Mouse (Mus musculus): ENCODE data around the gene Hba-a2. TPM values are rescaled to one million over a fixed set of nuclear protein-coding genes. Genes with fewer than 3 reads are reported as not detected.
A peak's percentile ranks its signal among the peaks of the same experiment; 100 is the strongest.
"Not testable (repeated sequence)": the region's sequence is repeated elsewhere in the genome, so short reads cannot be mapped to it uniquely, and the experiment has no call there.

The Hba-a2 gene
- total RNA-seq, 4 experiments from 2014 or later, result 528 to 1,532 (median 627) TPM

DNA sequence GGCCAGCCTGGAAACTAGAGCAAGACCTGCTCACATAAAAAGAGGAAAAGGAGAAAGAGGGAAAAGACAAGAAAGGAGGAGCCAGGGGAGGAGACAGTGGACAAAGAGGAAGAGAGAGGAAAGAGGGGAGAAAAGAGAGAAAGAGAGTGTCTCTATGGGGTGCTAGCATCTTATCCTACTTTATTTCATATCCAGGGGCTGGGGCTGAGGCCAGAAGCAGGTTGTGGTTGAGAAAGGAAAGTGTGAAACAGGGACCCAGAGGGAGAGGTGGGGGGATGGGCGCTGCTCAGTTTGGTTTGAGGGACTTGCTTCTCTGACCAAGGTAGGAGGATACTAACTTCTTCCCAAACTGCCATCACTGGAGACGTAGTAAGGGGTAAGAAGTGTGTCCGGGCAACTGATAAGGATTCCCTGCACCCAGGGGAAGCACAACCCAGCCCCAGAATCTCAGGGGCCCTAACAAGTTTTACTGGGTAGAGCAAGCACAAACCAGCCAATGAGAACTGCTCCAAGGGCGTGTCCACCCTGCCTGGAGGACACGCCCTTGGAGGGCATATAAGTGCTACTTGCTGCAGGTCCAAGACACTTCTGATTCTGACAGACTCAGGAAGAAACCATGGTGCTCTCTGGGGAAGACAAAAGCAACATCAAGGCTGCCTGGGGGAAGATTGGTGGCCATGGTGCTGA is 13.1 kb upstream of the Hba-a2 start, which contains the start of gene Hba-a1:
Gene Hba-a1, plus strand, starts transcription at position 421 of the 687 bp plus-strand sequence.
- not testable (repeated sequence) for DNase-seq

DNA sequence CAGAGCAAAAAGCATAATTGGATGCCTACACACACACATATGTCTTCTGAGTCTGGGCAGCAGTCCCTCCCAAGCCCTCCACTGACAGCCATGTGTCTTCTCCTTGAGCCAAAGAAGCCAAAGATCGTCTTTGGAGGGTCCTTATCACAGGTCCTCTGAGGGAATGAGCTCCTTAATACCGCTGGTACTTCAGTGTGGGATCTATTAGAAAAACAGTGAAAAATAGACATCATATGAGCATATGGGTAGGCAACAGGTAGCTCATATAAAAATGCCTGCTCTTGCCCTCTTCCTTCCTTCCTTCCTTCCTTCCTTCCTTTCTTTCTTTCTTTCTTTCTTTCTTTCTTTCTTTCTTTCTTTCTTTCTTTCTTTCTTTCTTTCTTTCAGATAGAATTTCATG is 11.7 kb upstream of the Hba-a2 start:
- DNase-seq, result not testable (repeated sequence)

DNA sequence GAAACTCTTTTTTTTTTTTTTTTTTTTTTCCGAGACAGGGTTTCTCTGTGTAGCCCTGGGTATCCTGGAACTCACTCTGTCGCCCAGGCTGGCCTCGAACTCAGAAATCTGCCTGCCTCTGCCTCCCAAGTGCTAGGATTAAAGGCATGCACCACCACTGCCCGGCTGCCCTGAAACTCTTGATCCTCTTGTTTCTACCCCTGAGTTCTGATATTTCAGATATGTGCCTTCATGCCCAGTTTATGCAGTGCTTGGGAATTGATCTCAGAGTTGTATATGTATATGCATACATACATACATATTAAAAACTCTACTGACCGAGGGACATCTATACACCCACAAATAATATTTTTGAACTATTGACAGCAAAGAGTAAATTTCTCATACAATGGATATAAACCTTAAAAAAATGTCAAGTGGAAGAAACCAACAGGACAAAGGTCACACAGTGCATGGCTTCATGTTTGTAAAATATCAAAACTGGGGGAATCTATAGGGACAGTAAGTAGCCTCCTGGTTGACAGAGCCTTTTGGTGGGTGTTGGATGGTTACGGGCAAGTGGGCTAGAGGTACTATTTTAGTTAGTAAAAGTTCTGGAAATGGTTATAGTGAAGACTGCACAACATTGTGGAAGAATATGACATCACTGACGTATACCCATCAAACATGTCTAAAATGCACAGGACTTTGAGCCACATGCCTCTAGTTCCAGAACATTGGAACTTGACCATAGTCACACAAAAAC is 11.1 kb upstream of the Hba-a2 start:
- no peak for DNase-seq

DNA sequence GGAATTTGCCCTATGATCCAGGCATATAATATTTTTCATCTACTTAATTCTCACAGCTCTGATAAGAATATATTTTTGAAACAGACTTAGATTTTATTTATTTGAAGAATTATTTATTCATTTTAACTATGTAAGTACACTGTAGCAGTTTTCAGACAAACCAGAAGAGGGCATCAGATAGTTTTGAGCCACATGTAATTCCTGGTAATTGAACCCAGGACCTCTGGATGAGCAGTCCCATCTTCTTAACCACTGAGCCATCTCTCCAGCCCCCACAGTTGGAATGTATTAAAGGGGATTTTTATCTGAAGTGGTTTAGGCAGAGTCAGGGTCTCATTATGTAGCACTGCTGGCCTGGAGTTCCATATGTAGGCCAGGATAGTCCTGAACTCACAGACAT is 10.4 kb upstream of the Hba-a2 start:
- DNase-seq, result not testable (repeated sequence)

DNA sequence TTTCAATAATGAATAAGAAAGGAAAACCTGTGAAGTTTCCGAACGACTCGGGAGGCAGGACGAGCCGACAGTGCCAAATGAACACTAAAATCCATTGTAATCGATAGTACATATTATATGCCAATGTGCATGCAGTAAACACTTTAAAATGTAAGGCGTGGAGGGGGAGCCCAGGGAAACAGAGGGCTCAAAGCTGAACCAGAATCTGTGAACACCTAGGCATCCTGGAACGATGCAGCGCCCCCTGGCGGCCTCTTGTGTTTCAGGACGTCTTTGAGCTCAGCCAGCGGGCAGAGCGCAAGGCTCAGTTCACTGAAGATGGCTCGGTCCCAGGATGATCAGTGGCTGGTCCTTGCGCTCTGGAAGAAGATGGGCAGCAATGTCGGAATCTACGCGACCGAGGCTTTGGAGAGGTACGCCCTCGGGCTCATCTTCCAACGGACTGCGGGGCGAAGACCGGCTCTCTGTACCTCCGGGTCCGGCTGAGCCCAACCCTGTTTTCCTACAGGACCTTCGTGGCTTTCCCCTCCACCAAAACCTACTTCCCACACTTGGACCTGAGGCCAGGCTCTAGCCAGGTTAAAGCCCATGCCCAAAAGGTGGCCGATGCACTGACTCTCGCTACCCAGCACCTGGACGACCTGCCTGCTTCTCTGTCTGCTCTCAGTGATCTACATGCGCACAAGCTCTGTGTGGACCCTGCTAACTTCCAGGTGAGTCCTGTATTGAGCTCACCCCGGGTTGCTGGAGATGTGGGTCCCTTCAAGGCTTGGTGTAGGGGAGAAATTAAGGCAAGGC is 9.4 kb upstream of the Hba-a2 start, which contains the start of gene Hbq1b:
Gene Hbq1b, plus strand, starts transcription at position 271 of the 798 bp plus-strand sequence.
- DNase-seq, result peak; percentile 45

DNA sequence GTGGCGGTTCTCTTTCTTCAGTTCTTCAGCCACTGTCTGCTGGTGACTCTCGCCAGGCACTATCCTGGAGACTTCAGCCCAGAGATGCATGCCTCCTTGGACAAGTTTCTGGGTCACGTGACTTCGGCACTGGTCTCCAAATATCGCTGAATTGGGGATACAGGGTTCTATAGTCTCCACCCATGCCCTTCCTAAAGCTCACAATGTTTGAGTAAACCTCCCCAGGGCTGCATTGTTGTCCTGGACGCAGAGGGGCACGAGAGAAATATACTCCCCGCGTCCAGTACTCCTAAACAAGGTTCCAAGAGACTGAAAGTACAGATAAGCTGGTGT is 8.8 kb upstream of the Hba-a2 start:
- DNase-seq, result no peak

DNA sequence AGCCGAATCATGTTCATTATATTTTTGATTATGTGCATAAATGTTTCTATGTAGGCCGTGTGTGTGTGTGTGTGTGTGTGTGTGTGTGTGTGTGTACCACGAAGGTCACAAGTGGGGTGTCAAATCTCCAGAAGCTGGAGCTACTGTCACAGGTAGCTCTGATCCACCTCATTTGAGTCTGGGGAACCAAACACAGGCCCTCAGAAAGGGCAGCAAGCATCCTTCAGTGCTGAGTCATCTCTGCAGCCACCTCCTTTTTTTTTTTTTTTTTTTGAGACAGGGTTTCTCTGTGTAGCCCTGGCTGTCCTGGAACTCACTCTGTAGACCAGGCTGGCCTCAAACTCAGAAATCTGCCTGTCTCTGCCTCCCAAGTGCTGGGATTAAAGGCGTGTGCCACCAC is 3.5 kb upstream of the Hba-a2 start:
- DNase-seq, result not testable (repeated sequence)

DNA sequence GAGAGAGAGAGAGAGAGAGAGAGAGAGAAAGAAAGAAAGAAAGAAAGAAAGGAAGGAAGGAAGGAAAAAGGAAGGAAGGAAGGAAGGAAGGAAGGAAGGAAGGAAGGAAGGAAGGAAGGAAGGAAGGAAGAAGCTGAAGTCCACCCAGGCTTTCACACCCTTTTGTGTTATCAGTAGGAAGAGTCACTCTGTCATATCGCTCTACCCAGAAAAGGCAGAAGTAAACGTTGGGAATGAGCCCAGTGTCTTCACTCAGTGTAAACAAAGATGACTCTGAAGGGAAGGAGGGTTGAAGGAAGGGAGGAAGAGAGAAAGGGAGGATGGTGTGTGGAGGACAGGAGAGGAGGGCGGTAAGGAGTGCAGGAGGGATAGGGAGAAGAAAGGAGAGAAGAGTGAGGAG is 2.8 kb upstream of the Hba-a2 start:
- DNase-seq, result not testable (repeated sequence)

DNA sequence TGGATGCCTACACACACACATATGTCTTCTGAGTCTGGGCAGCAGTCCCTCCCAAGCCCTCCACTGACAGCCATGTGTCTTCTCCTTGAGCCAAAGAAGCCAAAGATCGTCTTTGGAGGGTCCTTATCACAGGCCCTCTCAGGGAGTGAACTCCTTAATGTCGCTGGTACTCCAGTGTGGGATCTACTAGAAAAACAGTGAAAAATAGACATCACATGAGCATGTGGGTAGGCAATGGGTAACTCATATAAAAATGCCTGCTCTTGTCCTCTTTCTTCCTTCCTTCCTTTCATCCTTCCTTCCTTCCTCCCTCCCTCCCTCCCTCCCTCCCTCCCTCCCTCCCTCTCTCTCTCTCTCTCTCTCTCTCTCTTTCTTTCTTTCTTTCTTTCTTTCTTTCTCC is 1.1 kb downstream of the Hba-a2 start:
- not testable (repeated sequence) for DNase-seq

DNA sequence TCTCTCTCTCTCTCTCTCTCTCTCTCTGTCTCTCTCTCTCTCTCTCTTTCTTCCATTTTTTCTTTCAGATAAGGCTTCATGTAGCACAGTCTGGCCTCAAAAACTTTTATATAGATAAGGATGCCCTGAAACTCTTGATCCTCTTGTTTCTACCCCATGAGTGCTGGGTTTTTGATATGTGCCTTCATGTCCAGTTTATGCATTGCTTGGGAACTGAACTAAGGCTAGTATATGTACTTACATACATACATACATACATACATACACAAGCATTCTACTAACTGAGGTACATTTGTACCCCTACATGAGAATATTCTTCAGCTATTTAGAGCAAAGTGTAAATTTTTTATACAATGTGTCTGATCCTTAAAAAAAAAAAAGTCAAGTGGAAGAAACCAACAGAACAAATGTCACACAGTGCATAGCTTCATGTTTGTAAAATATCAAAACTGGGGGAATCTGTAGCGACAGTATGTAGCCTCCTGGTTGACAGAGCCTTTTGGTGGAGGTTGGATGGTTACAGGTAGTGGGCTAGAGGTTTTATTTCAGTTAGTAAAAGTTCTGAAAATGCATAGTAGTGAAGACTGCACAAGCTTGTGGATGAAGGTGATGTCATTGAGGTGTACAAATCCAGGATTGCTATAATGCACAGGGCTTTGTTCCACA is 1.7 kb downstream of the Hba-a2 start:
- no peak for DNase-seq

DNA sequence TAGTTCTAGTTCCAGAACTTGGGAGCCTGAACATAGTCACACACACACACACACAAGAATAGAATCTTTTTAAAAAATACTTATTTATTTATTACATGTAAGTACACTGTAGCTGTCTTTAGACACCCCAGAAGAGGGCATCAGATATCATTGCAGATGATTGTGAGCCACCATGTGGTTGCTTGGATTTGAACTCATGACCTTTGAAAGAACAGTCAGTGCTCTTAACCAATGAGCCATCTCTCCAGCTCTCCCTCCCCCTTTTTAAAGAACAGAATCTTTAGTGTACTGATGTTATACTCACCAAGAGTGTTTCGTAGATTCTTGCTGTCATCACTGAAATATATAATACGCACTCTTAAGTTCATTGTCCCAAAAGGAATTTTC is 2.2 kb downstream of the Hba-a2 start:
- no peak for DNase-seq

DNA sequence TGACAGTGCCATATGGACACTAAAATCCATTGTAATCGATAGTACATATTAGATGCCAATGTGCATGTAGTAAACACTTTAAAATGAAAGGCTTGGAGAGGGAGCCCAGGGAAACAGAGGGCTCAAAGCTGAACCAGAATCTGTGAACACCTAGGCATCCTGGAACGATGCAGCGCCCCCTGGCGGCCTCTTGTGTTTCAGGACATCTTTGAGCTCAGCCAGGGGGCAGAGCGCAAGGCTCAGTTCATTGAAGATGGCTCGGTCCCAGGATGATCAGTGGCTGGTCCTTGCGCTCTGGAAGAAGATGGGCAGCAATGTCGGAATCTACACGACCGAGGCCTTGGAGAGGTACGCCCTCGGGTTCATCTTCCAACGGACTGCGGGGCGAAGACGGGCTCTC is 3.6 kb downstream of the Hba-a2 start, which contains the start of gene Hbq1a:
Gene Hbq1a, plus strand, starts transcription at position 205 of the 400 bp plus-strand sequence.
- not testable (repeated sequence) for DNase-seq

DNA sequence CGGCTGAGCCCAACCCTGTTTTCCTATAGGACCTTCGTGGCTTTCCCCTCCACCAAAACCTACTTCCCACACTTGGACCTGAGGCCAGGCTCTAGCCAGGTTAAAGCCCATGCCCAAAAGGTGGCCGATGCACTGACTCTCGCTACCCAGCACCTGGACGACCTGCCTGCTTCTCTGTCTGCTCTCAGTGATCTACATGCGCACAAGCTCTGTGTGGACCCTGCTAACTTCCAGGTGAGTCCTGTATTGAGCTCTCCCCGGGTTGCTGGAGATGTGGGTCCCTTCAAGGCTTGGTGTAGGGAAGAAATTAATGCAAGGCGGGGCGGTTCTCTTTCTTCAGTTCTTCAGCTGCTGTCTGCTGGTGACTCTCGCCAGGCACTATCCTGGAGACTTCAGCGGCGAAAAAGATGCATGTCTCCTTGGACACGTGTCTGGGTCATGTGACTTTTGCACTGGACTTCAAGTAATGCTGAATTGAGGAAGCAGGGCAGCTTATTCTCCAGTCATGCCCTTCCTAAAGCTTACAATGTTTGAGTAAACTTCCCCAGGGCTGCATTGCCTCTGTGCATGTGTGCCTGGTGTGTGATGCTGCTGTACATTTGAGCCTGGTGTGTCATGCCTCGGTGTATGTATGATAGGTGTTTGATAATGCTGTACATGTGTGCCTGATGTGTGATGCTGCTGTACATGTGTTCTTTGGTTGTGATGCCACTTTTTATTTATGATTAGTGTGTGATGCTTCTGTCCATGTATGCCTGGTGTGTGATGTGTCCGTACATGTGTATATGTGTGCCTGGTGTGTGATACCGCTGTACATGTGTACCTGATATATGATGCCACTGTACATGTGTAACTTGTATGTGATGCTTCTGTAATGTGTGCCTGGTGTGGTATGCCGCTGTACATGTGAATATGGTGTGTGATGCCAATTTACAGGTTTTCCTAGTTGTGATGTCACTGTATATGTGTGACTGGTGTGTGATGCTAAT is 4.3 kb downstream of the Hba-a2 start:
- no peak for DNase-seq

DNA sequence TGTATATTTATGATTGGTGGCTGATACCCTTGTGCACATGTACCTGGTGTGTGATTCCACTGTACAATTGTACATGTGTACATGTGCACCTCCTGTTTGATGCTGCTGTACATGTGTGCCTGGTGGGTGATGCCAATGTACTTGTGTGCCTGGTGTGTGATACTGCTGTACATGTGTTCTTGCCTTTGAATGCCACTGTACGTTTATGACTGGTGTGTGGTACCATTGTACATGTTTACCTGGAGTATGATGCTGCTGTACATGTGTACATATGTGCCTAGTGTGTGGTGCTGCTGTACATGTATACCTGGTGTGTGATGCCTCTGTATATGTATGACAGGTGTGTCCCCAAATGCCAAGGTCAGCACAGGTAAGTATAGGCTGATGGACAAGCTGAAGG is 5.2 kb downstream of the Hba-a2 start:
- no peak for DNase-seq

DNA sequence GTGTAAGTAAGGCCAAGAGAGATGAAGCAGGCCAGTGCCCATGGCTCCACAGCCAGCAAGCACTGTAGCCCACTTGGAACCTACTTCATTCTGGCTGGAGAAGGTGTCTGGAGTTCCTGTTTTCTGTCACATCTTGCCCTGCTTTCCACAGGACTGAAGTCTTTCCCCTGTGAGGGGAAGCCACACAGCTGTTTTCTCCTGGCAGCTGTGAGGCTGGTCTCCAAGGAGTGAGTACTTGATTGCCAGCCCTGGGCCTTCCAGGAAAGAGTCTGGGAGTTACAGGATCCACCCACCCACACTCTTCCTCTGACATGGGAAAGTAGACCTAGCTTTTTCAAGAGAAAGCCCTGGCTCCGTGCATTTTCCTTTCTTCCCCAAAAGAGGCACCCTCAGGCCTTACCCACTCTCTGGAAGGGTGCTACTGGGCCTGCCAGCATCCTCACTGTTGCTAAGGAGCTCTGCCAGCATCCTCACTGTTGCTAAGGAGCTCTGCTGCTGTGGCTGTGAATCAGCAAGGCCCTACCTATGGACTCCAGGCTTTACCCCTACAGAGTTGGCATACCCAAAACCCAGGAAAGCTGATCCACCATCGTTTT is 6.6 kb downstream of the Hba-a2 start:
- no peak for DNase-seq

DNA sequence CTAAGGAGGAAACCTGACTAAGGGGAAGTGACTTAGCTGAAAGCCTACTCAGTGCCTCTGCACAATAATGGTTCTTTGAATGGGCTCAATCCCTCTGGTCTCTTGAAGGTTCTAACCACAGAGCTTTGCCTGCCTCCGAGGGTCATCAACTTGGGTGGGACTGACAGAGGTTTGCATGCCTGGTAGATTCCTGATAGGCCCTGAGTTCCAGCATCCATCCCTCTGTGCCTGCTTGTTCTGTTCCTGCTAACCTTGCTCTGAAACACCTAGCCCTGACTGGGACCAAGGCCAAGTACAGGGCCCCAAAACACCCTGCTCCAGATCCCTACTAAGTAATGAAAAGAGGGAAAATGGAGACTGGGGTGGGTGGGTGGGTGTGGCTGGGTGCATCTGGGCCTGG is 7.2 kb downstream of the Hba-a2 start:
- no peak for DNase-seq

DNA sequence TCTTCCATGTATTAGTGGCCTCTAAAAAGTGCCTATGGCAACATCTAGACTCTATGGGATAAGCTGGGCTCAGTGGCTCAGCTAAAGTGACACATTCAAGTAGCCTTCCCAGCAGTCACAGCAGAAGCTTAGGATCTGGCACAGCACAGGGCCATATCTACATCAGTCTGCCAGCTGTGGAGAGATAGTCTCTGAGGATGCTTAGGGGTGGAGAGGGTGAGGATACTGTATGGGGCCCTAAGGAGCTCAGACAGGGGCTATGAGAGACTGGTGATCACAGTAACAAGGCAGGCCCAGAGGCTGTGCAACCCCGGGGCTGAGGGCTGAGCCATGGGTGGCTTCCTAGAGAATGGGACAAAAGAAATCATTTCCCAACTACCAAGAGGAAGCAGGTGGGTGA is 10.7 kb downstream of the Hba-a2 start:
- DNase-seq, result no peak

DNA sequence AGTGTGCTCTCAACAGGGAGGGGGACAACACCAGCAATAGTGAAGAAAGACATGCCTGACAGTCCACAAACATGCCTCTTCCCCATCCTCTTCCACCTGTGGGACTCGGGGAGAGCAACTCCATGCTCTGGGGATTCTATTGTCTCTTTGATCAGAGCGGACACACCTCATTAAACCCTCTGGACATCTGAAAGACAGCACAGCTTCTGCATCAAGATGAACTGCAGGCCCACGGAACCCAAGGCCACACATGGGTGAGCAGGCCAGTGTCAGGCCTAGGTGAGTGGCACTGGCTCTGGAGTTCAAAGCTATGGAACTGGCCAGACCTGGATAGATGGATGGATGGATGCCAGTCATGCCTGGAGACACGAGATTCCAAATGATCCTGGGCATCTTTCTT is 13.2 kb downstream of the Hba-a2 start:
- no peak for DNase-seq

DNA sequence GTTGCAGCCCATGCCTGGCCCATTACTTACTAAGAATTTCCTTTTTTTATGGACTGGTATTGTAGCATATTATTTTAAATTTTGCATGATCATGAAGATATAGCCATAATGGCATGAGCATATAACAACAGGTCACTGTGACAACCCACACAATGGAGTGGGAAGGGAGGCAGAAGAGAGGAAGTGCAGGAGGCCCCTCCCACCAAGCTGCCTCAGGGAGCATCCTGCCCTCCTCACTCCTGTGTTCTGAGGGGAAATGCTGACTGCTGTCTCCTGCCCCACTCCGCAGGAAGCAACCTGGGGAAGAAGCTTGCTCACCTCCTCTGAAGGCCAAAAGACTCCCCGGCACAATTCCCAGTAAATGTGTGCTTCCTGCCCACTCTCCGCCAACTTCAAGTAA is 13.6 kb downstream of the Hba-a2 start:
- no peak for DNase-seq

DNA sequence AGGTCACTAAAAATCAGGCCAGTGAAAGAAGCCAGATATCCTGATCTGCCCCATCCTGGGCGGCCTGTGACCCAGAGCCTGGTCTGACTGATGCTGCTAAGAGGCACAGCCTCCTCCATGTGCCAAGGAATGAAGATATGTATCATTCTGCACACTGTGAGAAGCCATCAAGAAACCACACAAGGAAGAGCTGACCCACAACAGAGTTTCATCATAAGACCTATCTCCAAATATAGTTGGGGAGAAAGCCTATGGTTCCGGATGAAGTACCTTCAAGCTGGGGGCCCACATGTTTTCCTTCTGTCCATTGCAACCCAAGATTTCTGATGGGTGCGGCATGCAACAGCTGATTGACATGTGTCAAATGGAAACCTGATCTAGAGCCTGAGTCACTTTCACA is 19.7 kb downstream of the Hba-a2 start:
- no peak for DNase-seq

Measured in adrenal gland, adult 8-10 months (tissue).